Mouse (Mus musculus): Measurements from ENCODE around the gene Rftn1. TPM values are rescaled to one million over a fixed set of nuclear protein-coding genes. Genes with fewer than 3 reads are reported as not detected.

Gene Rftn1
- polyA plus RNA-seq, 1 experiment = 2.8 TPM

DNA sequence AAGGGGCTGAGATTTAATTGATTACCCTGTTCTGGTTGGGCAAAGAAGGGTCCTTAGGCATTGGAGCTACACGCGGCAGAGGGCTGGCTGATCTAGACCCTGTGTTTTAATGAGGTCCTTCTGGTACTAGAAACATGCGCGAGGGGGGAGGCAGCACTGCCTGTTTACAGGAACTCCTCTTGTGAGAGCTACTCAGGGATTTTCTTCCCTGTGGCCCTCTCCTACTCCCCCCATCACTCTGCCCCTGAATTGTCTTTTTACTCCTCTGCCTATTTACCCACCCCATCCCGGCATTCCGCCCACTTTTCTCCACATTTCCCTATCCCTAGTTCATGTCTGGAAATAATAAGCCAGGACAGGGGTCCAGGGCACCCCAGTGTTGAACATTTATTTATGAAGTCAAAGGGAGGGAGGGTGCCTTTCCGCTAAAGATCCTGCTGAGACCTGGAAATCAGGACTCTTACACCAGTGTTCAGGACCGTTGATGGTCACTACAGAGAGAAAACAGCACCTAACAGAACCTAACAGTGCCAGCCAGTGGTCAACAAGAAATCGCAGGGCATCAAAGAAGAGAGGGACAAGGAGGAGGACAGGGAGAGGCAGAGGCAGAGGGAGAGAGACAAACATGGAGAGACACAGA lies 964 bp upstream of the Rftn1 start:
- H3K4me3 ChIP-seq (ENCODE audit: control insufficient read depth, low read depth, low read length) = peak overlapping the region; percentile 19
- H3K27me3 ChIP-seq (ENCODE audit: control insufficient read depth, insufficient read depth, low read length) = no peaks in the 10 kb centered on the region
- peaks cover 14% of the 10 kb centered on the region for H3K4me1 ChIP-seq (ENCODE audit: control insufficient read depth, insufficient read depth, low read length)
- H3K27ac ChIP-seq (ENCODE audit: control insufficient read depth, insufficient read depth, low read depth, low read length) = no peak overlapping the region
- H3K36me3 ChIP-seq (ENCODE audit: control insufficient read depth, insufficient read depth, low read length) = no peaks in the 10 kb centered on the region
- TF ChIP-seq POLR2A (IDR thresholded peaks at IDR 0.05; ENCODE audit: control insufficient read depth, low read depth, low read length) = no peak
- TF ChIP-seq CTCF (IDR thresholded peaks at IDR 0.05; ENCODE audit: control insufficient read depth, insufficient read depth, insufficient replicate concordance, low read depth, low read length) = no peak

DNA sequence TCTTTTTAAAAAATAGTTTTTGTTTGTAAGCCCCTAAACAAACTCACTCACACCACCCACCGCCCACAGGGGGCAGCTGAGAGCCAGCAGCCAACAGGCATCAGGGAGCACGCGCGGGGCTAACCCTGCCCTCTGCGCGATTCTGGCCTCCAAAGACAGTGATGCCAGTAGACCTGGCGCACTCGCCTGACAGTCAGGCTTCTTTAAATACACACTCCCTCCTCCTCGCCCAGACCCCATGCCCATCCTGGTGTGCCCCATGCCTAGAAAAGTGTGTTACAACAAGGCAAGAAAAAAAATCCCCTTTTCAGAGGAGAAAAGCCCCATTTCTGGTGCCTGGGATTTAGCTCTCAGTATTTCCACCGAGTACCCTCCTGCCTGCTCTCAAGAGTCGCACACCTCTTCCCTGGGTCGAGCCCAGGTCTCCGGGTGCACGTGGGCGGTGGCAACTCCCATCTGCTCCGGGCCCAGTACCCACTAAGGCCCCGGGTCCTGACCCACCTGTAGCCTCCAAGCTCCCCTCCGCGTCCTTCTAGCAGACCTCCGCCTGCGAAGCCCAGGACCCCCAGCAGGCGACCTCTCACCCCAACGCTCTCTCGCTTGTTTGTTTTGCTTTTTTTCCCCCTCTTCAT lies 977 bp downstream of the Rftn1 start:
- TF ChIP-seq CTCF (IDR thresholded peaks at IDR 0.05; ENCODE audit: control insufficient read depth, insufficient read depth, insufficient replicate concordance, low read depth, low read length) (no peak), POLR2A (IDR thresholded peaks at IDR 0.05; ENCODE audit: control insufficient read depth, low read depth, low read length) (no peak)
- no peaks in the 10 kb centered on the region for H3K27me3 ChIP-seq (ENCODE audit: control insufficient read depth, insufficient read depth, low read length)
- H3K4me1 ChIP-seq (ENCODE audit: control insufficient read depth, insufficient read depth, low read length) = peaks cover 14% of the 10 kb centered on the region
- H3K4me3 ChIP-seq (ENCODE audit: control insufficient read depth, low read depth, low read length) = peak overlapping the region; percentile 45
- no peak overlapping the region for H3K27ac ChIP-seq (ENCODE audit: control insufficient read depth, insufficient read depth, low read depth, low read length)
- no peaks in the 10 kb centered on the region for H3K36me3 ChIP-seq (ENCODE audit: control insufficient read depth, insufficient read depth, low read length)

DNA sequence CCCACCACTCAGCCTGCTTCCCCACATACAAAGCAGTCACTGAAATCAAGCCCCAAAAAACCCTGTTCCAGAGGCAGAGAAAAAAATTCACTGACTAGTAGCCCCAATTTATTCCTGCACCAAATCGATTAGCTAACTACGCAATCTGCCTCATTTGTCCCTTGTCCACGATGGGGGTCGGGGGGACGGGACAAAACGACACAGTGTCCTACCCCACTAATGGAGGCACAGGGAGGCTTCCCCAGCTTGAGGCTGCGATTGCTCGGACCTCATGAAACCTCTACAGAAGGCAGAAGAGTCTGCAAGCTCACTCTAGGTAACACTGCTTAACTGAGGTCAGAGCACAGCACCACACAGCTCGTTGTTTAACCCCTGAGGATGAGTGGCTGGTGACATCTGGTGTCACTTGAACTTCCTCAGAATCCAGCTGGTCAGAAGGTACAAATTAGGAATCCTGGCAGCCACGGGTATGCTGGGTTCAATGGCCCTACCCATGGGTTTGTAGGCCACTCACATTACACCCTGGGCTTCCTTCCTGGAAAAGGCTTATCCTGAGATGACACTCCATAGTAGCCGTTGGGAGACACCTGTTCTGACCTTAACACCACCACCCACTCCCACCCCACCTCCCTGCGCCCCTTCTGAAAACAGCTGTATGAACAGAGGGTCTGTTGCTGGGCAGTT lies 1.7 kb downstream of the Rftn1 start:
- no peaks in the 10 kb centered on the region for H3K27me3 ChIP-seq (ENCODE audit: control insufficient read depth, insufficient read depth, low read length)
- no peak overlapping the region for H3K4me3 ChIP-seq (ENCODE audit: control insufficient read depth, low read depth, low read length)
- no peak overlapping the region for H3K27ac ChIP-seq (ENCODE audit: control insufficient read depth, insufficient read depth, low read depth, low read length)
- TF ChIP-seq POLR2A (IDR thresholded peaks at IDR 0.05; ENCODE audit: control insufficient read depth, low read depth, low read length) = no peak
- TF ChIP-seq CTCF (IDR thresholded peaks at IDR 0.05; ENCODE audit: control insufficient read depth, insufficient read depth, insufficient replicate concordance, low read depth, low read length) = no peak
- H3K4me1 ChIP-seq (ENCODE audit: control insufficient read depth, insufficient read depth, low read length) = peaks cover 14% of the 10 kb centered on the region
- H3K36me3 ChIP-seq (ENCODE audit: control insufficient read depth, insufficient read depth, low read length) = no peaks in the 10 kb centered on the region

DNA sequence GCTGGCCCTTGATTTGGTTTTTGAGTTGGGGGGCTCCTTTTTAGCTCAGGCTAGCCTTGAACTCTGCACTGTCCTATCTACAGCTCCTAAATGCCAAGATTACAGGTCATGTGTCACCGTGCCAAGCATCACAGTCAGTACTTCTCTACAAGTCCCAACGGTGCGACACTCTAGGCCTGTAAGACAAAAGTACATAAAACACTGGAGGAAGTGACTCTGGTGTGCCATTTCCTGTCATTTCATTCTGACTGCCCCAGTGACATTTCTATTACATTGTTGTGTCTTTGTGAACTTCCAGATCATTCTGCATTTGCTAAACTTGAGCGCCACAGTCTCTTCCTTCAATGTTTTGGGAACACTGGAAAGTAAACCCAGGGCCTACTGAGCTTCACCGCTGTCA lies 4.9 kb downstream of the Rftn1 start:
- Histone ChIP-seq H3K27ac (ENCODE audit: control insufficient read depth, insufficient read depth, low read depth, low read length) (no peak overlapping the region), H3K27me3 (ENCODE audit: control insufficient read depth, insufficient read depth, low read length) (no peaks in the 10 kb centered on the region), H3K4me1 (ENCODE audit: control insufficient read depth, insufficient read depth, low read length) (peaks cover 6% of the 10 kb centered on the region; the same call in 1 of the 2 replicates), H3K36me3 (ENCODE audit: control insufficient read depth, insufficient read depth, low read length) (no peaks in the 10 kb centered on the region), H3K4me3 (ENCODE audit: control insufficient read depth, low read depth, low read length) (no peak overlapping the region)
- no peak for TF ChIP-seq POLR2A (IDR thresholded peaks at IDR 0.05; ENCODE audit: control insufficient read depth, low read depth, low read length)
- no peak for TF ChIP-seq CTCF (IDR thresholded peaks at IDR 0.05; ENCODE audit: control insufficient read depth, insufficient read depth, insufficient replicate concordance, low read depth, low read length)

DNA sequence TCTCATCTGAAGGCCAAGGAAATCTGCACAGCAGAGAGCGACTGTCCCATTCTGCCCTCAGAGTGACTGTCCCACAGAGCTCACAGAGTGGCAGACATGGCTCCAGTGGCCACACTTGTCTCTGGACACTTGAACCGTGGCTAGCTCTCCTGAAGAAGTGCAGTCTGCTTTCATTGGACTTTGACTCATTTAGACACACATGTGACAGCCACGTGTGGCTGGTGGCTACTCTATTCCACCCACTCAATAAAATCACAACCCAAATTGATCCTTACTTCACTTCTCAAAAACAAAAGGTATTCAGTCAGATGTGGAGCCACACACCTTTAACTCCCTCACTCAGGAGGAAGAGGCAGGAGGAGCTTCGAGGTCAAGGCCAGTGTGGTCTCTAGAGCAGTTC lies 5.4 kb downstream of the Rftn1 start:
- Histone ChIP-seq H3K4me3 (ENCODE audit: control insufficient read depth, low read depth, low read length) (no peak overlapping the region), H3K27ac (ENCODE audit: control insufficient read depth, insufficient read depth, low read depth, low read length) (no peak overlapping the region), H3K27me3 (ENCODE audit: control insufficient read depth, insufficient read depth, low read length) (no peaks in the 10 kb centered on the region), H3K36me3 (ENCODE audit: control insufficient read depth, insufficient read depth, low read length) (no peaks in the 10 kb centered on the region), H3K4me1 (ENCODE audit: control insufficient read depth, insufficient read depth, low read length) (peaks cover 6% of the 10 kb centered on the region; the same call in 1 of the 2 replicates)
- no peak for TF ChIP-seq CTCF (IDR thresholded peaks at IDR 0.05; ENCODE audit: control insufficient read depth, insufficient read depth, insufficient replicate concordance, low read depth, low read length)
- no peak for TF ChIP-seq POLR2A (IDR thresholded peaks at IDR 0.05; ENCODE audit: control insufficient read depth, low read depth, low read length)

DNA sequence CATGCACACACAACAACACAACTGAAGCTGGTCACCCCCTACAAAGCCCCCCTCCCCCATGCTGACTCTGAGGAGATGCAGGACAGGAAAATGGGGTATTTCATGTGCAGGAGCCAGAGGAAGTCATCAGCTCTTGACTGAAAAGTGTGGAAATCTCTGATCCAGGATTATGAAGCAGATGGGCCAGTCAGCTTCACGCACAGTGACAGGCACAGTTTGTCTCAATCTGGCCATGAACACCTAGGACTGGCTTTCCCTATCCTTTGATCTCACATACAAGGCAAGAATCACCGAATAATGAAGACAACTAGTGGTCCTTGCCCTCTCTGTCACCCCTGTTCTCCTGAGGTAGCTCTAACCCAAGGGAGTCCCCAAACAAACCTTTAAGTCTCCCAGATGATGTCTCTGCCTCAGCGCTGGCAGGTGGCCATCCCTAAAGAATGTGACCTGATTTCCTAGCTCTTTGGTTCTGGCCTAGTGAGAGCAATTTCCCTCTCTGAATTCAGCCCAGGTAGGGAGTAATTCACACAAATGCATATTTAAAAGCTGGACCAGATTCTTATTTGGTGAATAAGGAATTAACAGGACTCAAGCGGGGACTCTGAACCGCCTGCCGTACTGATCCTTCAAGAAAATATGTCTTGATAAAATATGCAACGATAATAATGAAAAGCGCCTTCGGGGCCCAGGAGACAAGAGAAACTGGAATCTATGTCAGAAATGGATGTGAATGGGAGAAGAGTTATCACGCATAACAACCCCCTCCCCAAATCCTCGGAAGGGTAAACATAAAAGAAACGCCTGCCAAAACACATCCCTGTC lies 6.0 kb downstream of the Rftn1 start:
- H3K36me3 ChIP-seq (ENCODE audit: control insufficient read depth, insufficient read depth, low read length) = no peaks in the 10 kb centered on the region
- H3K4me1 ChIP-seq (ENCODE audit: control insufficient read depth, insufficient read depth, low read length) = peaks cover under 1% of the 10 kb centered on the region; the same call in 1 of the 2 replicates
- H3K4me3 ChIP-seq (ENCODE audit: control insufficient read depth, low read depth, low read length) = no peak overlapping the region
- no peaks in the 10 kb centered on the region for H3K27me3 ChIP-seq (ENCODE audit: control insufficient read depth, insufficient read depth, low read length)
- H3K27ac ChIP-seq (ENCODE audit: control insufficient read depth, insufficient read depth, low read depth, low read length) = no peak overlapping the region
- no peak for TF ChIP-seq POLR2A (IDR thresholded peaks at IDR 0.05; ENCODE audit: control insufficient read depth, low read depth, low read length)
- no peak for TF ChIP-seq CTCF (IDR thresholded peaks at IDR 0.05; ENCODE audit: control insufficient read depth, insufficient read depth, insufficient replicate concordance, low read depth, low read length)

DNA sequence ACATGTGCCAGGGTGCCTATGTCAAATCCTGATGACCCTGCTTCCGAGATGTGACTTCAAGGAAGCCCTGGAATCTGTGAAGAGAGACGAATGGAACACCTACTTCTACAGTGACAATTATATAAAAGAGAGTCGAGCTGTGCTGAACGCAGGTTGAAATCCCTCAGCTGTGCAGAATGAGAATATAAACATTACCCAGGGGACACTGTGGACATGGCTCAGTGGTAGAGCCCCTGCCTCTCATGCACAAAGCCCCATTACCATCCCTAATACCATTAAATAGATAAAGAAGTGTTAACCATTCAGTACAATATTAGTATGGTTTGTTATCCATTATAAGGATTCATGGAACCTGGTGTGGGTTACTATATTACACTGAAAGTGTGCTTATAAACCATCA lies 7.2 kb downstream of the Rftn1 start:
- Histone ChIP-seq H3K27me3 (ENCODE audit: control insufficient read depth, insufficient read depth, low read length) (no peaks in the 10 kb centered on the region), H3K27ac (ENCODE audit: control insufficient read depth, insufficient read depth, low read depth, low read length) (no peak overlapping the region), H3K36me3 (ENCODE audit: control insufficient read depth, insufficient read depth, low read length) (no peaks in the 10 kb centered on the region), H3K4me1 (ENCODE audit: control insufficient read depth, insufficient read depth, low read length) (no peaks in the 10 kb centered on the region), H3K4me3 (ENCODE audit: control insufficient read depth, low read depth, low read length) (no peak overlapping the region)
- TF ChIP-seq CTCF (IDR thresholded peaks at IDR 0.05; ENCODE audit: control insufficient read depth, insufficient read depth, insufficient replicate concordance, low read depth, low read length) (no peak), POLR2A (IDR thresholded peaks at IDR 0.05; ENCODE audit: control insufficient read depth, low read depth, low read length) (no peak)
